Mouse (Mus musculus): Measurements from ENCODE around the gene Olfr466. TPM values are rescaled to one million over a fixed set of nuclear protein-coding genes. Genes with fewer than 3 reads are reported as not detected.

Gene Olfr466
- polyA plus RNA-seq, 1 experiment = not detected

- no peaks in the 10 kb centered on the region for H3K27me3 ChIP-seq (ENCODE audit: control insufficient read depth)
- no peaks in the 10 kb centered on the region for H3K4me1 ChIP-seq (ENCODE audit: control insufficient read depth)
- no peaks in the 10 kb centered on the region for H3K9me3 ChIP-seq (ENCODE audit: control insufficient read depth, low read length)
- H3K4me3 ChIP-seq (replicated peaks) = no peak within 1 kb of the TSS
- no peaks in the 10 kb centered on the region for H3K36me3 ChIP-seq (ENCODE audit: control insufficient read depth)
- TF ChIP-seq TAL1 (IDR thresholded peaks at IDR 0.05; ENCODE audit: low read length) (no peak), GATA1 (IDR thresholded peaks at IDR 0.05; ENCODE audit: low read length) (no peak)
Measured at GRCm38 (mm10) chr13:65137789-65138188, 12.3 kb upstream of the Olfr466 start, which contains the start of gene Olfr465-ps1. Gene Olfr465-ps1 (plus strand): TSS chr13:65138089.

GRCm38 (mm10) chr13:65174102-65174501 lies 24.1 kb downstream of the Olfr466 start:
- no peaks in the 10 kb centered on the region for H3K9me3 ChIP-seq (ENCODE audit: control insufficient read depth, low read length)
- H3K36me3 ChIP-seq (ENCODE audit: control insufficient read depth) = no peaks in the 10 kb centered on the region
- TF ChIP-seq GATA1 (IDR thresholded peaks at IDR 0.05; ENCODE audit: low read length) = no peak
- no peak for TF ChIP-seq TAL1 (IDR thresholded peaks at IDR 0.05; ENCODE audit: low read length)
- peaks cover 3% of the 10 kb centered on the region; the same call in 1 of the 2 replicates for H3K27me3 ChIP-seq (ENCODE audit: control insufficient read depth)
- no peak overlapping the region for H3K4me3 ChIP-seq (replicated peaks)
- H3K4me1 ChIP-seq (ENCODE audit: control insufficient read depth) = peaks cover 3% of the 10 kb centered on the region; the same call in 1 of the 2 replicates

- Histone ChIP-seq H3K27me3 (ENCODE audit: control insufficient read depth) (peaks cover 3% of the 10 kb centered on the region; the same call in 1 of the 2 replicates), H3K4me1 (ENCODE audit: control insufficient read depth) (peaks cover 3% of the 10 kb centered on the region; the same call in 1 of the 2 replicates), H3K4me3 (replicated peaks) (no peak overlapping the region), H3K36me3 (ENCODE audit: control insufficient read depth) (no peaks in the 10 kb centered on the region), H3K9me3 (ENCODE audit: control insufficient read depth, low read length) (no peaks in the 10 kb centered on the region)
- no peak for TF ChIP-seq GATA1 (IDR thresholded peaks at IDR 0.05; ENCODE audit: low read length)
- TF ChIP-seq TAL1 (IDR thresholded peaks at IDR 0.05; ENCODE audit: low read length) = no peak
Measured at GRCm38 (mm10) chr13:65175734-65176471, 25.9 kb downstream of the Olfr466 start.

GRCm38 (mm10) chr13:65176472-65177091 lies 26.5 kb downstream of the Olfr466 start:
- TF ChIP-seq GATA1 (IDR thresholded peaks at IDR 0.05; ENCODE audit: low read length) (no peak), TAL1 (IDR thresholded peaks at IDR 0.05; ENCODE audit: low read length) (no peak)
- Histone ChIP-seq H3K4me1 (ENCODE audit: control insufficient read depth) (peaks cover 3% of the 10 kb centered on the region; the same call in 1 of the 2 replicates), H3K9me3 (ENCODE audit: control insufficient read depth, low read length) (no peaks in the 10 kb centered on the region), H3K36me3 (ENCODE audit: control insufficient read depth) (no peaks in the 10 kb centered on the region), H3K4me3 (replicated peaks) (no peak overlapping the region), H3K27me3 (ENCODE audit: control insufficient read depth) (peaks cover 3% of the 10 kb centered on the region; the same call in 1 of the 2 replicates)

GRCm38 (mm10) chr13:65200667-65201066 lies 50.6 kb downstream of the Olfr466 start:
- no peaks in the 10 kb centered on the region for H3K9me3 ChIP-seq (ENCODE audit: control insufficient read depth, low read length)
- no peak for TF ChIP-seq GATA1 (IDR thresholded peaks at IDR 0.05; ENCODE audit: low read length)
- TF ChIP-seq TAL1 (IDR thresholded peaks at IDR 0.05; ENCODE audit: low read length) = no peak
- H3K27me3 ChIP-seq (ENCODE audit: control insufficient read depth) = no peaks in the 10 kb centered on the region
- H3K36me3 ChIP-seq (ENCODE audit: control insufficient read depth) = no peaks in the 10 kb centered on the region
- no peak overlapping the region for H3K4me3 ChIP-seq (replicated peaks)
- no peaks in the 10 kb centered on the region for H3K4me1 ChIP-seq (ENCODE audit: control insufficient read depth)

Other genes with a start within 250 kb of the Olfr466 start
- not detected in 2 replicates for gene Cntnap3, start 246.3 kb upstream of the Olfr466 start, polyA plus RNA-seq (2012)
- gene Spata31, start 232.8 kb upstream of the Olfr466 start, polyA plus RNA-seq (2012) = not detected in 2 replicates
- gene Spata31d1c, start 117.2 kb upstream of the Olfr466 start, polyA plus RNA-seq (2012) = not detected in 2 replicates
- gene Prss47, start 97.5 kb upstream of the Olfr466 start, polyA plus RNA-seq (2012) = not detected in 2 replicates
- 0.47 and 0.66 TPM in 2 replicates for gene Mfsd14b, start 37.3 kb upstream of the Olfr466 start, polyA plus RNA-seq (2012)
- not detected in 2 replicates for gene Olfr465-ps1, start 12.2 kb upstream of the Olfr466 start, polyA plus RNA-seq (2012)
- gene Nlrp4f, start 55.7 kb downstream of the Olfr466 start, polyA plus RNA-seq (2012) = not detected in 2 replicates
- gene Gm10775, start 109.3 kb downstream of the Olfr466 start, polyA plus RNA-seq (2012) = 0.07 TPM in 1 of 2 replicates, not detected in the other
- 0.56 and 0.70 TPM in 2 replicates for gene Zfp369, start 128.6 kb downstream of the Olfr466 start, polyA plus RNA-seq (2012)

Measured in erythroblast, embryonic 14.5 days (primary cell).